Mouse (Mus musculus) testis, postnatal 10 days (tissue): ENCODE data around the gene Gm1043.
A peak's percentile ranks its signal among the peaks of the same experiment; 100 is the strongest.

ENCODE experiments used
- DNase-seq: peaks from one replicate; pipeline ENCODE4 v3.0.0; 2021; ENCODE audit warnings: low spot score

The Gm1043 gene

DNA sequence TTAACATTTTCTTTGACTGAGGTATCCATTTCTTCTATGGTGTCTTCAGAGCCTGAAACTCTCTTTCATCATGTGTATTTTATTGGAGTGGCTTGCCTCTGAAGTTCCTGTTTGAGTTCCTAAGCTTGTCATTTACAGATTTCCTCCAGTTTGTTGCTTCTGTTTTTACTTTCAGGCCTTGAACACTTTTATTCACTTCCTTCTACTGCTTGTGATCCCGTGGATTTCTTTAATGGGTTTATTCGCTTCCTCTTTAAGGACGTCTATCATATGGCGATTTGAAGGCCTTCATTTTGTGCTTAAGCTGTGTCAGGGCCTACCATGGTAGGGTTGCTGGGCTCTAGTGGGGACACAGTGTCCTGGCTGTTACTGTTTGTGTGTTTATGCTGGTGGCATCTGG, 11.5 kb upstream of the Gm1043 start:
- DNase-seq: no peak

DNA sequence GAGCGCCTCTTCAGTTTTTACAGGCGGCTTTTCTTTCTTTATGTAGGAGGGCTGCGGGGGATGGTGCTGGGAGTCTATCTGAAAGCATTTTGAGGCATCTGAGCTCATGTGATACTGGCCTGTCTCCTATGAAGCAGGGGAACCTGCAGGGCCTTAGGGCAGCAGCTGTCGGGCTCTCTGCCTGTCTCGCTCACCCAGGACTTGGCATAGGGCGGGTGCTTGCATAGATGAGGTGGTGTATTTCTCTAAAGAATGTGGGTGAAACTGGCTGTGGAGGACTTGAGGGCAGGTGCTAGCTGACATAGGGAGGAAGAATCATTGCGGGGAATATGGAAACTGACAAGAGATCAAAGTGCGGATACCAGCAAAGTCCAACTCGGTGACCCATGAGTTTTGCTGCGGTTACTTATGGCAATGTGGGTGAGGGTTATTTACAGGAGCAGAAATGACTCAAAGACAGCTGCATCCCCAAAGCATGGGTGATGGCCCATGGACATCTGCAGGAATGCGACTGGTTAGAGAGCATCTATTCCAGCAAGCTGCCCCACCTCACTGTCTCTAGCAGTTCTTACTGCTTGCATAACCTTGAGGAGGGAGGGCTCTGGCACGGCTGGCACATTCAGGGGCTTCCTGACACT, 8.4 kb upstream of the Gm1043 start:
- no peak for DNase-seq

GRCm38 (mm10) chr5:37077330-37077698, 7.9 kb upstream of the Gm1043 start:
- no peak for DNase-seq

- DNase-seq: no peak
These were observed 5.7 kb upstream of the Gm1043 start for GRCm38 (mm10) chr5:37079484-37079883.

DNA sequence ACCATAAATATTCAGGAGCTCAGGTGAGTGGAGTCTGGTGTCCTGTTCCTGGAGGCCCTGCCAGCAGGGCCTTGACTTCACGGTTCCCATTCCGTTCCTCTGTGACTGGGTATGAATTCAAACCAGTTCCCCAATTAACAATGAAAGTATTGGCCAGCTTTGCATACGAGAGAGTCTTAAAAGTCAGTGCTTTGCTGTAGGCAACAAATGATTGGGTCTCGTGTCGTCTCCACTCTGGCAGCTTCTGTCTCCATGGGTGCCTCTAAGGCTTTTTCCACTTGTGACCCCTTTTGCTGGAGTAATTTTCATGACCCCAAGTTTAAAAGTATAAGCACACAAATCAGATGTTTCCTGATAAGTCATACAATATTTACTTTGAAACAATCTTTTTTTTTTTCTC, 4.6 kb upstream of the Gm1043 start:
- no peak for DNase-seq

- peak; percentile 76 for DNase-seq
These were observed 2.8 kb upstream of the Gm1043 start for GRCm38 (mm10) chr5:37082420-37082819.

DNA sequence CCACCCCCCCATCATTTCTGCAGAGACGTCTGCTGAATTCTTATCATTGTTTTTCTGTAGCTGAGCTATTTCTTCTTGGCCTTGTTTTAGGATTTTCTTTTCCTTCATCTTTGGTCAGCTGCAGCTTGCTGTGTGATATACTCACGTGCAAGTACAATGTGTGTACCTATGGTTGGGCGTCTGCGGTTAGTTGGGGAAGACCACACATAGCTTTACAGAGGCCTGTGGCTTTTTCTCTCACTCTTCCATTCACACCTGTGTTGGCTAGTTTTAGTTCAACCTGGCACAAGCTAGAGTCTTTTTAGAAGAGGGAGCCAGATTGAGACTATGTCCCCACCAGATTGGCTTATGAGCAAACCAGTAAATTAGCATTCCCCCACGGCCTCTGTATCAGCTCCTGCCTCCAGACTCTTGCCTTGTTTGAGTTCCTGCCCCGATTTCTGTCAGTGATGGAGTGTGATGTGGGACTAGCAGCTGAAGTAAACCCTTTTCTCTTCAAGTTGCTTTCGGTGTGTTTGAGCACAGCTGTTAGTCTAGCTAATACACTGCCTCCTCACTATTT, 1.9 kb upstream of the Gm1043 start:
- no peak for DNase-seq

- DNase-seq: no peak
These were observed 1.3 kb upstream of the Gm1043 start for GRCm38 (mm10) chr5:37083850-37084249.

- DNase-seq: no peak
These were observed 748 bp downstream of the Gm1043 start for GRCm38 (mm10) chr5:37085918-37086317.

DNA sequence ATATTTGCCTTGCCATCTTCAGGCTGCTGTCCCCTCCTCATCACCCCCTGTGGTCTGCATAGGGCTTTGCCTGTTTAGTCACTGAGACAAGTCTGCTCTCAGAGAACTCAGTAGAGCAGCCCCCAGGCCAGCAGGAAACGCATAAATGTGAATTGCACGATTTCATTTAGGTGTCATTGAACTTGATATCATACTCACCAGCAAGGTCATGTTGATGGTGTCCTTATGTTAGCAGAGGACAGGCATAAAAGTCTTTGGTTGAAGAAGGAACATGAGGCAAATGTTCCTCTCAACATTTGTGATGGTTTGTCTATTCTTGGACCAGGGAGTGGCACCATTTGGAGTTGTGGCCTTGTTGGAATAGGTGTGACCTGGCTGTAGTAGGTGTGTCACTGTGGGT, 2.6 kb downstream of the Gm1043 start:
- no peak for DNase-seq

DNA sequence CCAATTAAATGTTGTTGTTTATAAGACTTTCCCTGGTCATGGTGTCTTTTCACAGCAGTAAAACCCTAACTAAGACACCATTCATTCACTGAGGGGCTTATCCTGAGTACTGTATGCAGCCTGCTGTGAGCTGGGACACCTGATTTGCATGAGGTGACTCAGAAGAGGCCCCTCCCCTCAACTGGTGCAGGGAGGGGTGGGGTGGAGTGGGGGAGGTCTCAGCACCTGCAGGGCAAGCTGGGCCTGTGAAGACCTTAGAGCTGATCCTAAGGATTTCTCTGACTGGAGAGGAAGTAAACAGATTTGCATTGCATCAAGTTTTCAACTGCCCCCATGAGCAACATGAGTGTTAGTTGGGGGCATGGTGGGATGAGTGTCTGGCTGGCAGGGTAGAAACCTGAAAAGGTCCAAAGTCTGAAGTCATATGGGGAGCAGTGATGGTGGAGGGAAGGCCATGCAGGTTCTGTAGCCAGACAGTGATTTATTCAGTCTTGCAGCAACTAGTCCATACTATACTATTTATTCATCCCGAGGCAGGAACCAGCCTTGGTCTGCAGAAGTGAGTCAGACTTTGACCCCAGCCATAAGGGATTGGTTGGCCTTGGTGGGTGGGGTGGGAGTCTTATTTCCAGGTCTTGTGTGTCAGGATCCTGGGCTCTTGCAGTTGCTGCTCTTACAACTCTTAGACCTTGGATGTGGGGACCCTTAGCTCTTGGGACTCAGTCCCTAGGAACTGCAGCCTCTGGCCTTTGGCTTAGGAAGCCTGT, 3.4 kb downstream of the Gm1043 start:
- DNase-seq: no peak

DNA sequence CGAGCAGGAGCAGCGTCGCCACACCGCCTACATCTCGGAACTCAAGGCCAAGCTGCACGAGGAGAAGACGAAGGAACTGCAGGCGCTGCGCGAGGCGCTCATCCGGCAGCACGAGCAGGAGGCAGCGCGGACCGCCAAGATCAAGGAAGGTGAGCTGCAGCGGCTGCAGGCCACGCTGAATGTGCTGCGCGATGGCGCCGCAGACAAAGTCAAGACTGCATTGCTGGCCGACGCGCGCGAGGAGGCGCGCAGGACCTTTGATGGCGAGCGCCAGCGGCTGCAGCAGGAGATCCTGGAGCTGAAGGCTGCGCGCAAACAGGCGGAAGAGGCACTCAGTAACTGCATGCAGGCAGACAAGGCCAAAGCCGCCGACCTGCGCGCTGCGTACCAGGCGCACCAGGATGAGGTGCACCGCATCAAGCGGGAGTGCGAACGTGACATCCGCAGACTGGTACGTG, 6.0 kb downstream of the Gm1043 start:
- peak; percentile 64 for DNase-seq

GRCm38 (mm10) chr5:37094941-37095340, 9.8 kb downstream of the Gm1043 start:
- DNase-seq: no peak

- no peak for DNase-seq
These were observed 12.4 kb downstream of the Gm1043 start for GRCm38 (mm10) chr5:37097591-37097990.

- DNase-seq: no peak
These were observed 15.6 kb downstream of the Gm1043 start for GRCm38 (mm10) chr5:37100813-37101212.

DNA sequence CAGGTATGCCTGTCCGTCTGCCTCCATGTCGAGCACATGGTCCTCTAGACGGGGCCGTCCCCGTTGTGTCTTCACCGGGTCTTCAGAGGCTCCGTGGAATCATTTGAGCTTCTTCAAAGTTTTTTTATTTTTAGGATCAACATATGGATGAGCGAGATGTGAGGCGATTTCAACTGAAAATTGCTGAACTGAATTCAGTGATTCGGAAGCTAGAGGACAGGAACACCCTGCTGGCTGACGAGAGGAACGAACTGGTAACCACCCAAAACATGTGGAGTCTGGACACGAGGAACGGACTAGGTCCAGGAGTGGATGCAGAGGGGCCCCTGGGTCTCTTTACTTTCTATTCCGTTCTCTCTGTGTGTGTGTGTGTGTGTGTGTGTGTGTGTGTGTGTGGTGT, 16.5 kb downstream of the Gm1043 start:
- DNase-seq: no peak

DNA sequence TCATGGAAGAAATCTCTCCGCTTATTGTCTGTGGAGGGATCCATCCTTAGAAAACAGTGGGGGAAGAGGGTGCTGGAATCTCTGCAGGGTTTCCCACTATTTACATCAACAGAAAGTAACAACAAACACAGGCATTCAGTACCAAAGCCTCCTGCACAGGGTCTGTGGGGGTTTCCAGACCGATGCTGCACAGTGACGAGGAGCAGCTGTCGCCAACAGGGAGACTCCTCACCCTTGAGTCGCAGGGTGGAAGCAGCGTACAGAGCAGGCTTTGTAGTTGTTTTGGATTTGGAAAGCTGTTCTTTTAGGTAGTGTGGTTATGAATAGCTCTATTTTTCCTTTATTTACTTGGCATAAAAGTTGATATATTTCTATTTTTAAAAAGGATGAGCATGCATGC, 16.9 kb downstream of the Gm1043 start:
- no peak for DNase-seq

DNA sequence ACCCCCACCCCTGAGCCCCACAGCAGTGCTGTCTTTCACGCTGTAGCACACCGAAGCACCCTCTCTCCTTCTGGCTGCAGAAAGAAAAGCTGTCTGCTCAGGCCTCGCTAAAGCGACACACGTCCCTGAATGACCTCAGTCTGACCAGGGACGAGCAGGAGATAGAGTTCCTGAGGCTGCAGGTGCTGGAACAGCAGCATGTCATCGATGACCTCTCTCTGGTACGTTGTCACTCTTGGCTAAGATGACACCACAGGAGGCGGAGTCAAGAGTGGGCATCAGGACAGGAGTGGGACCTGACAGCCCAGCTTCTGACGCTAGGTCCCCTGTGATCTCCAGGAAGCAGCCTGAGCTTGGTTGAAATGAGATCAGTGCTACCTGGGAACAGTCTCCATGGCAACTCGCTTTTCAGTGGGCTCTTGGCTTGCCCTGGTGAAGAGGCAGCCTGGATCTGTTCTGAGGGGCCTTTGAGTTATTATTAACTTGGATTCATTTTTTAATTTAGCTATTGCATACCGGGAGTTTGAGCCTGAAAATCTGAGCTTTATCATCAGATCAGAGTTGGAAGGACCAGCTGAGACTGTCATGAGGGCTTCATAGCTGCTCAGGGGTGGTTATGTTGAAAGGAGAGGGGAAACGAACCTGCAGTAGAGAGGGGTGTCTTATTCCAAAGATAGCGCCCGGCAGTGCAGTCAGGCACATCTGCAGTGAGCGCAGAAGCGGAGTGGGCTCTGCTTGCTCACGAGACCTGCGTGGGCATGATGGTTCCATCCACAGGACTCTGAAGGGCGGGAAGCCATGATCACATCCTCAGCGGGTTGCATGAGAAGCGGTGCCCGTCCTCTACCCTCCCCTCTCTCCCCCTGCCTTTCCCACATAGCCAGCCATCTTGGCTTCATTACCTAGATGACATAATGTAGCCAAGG, 20.6 kb downstream of the Gm1043 start:
- DNase-seq: no peak

GRCm38 (mm10) chr5:37107111-37107510, 21.9 kb downstream of the Gm1043 start:
- DNase-seq: no peak

DNA sequence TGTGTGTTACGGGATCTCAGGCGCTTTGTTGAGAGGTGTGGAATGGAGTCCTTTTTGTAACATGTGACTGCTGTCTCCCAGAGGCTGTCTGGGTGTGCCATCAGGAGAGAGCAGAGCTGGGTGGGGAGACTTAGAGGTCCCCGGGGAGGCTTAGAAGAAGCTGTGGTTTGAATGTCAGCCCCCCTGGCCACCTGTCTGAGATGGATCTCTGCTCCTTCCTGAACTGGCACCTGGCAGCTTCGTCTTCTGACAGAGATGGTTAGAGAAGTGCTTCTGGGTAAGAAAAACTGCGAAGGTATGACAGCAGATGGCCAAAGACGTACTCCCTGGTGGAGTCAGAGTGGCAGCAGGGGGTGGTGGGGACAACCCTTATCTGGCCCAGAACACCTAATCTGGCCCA, 22.4 kb downstream of the Gm1043 start:
- no peak for DNase-seq

- DNase-seq: peak; percentile 83
These were observed 24.2 kb downstream of the Gm1043 start for GRCm38 (mm10) chr5:37109280-37109849.

DNA sequence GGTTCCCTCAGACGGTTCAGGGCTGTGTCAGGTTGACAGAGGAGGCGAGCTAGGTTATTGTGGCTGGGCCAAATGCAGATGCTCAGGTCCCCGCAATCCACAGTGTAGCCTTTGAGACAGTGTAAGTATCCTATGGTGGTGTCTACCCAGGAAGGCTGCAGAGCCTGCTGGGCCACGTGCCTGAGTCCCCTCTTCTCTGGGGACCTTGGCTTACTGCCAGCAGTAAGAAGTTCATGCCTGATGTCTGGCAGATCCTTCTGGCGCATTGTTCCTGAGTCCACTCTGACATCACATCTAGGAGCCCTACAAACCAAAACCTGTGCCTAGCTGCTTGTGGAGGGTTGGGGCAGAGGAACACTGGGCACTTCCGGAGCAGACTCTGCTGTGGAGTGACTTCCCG, 27.2 kb downstream of the Gm1043 start:
- no peak for DNase-seq
